31 mouse cellular contexts compared by ENCODE assay signal in the genomic region with DNA sequence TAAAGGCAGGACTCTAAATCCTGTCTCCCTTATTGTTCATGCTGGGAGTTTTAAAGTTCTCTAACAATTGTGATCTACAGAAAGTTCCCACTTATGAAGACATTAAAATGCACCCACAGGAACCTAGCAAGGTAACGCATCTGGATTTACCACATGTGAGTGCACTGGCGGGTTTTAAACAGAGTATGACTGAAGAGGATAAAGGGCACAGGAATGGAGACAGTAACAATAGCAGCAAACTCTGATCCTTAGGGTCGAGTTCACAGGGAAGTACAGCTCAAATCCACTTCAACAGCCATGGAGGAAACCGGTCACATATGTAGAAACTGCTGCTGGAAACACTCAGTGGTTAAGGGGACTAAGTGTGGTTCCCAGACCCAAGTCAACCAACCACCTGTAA. TPM values are rescaled to one million over a fixed set of nuclear protein-coding genes. Genes with fewer than 3 reads are reported as not detected.
A peak's percentile ranks its signal among the peaks of the same experiment; 100 is the strongest.
DNase-seq lines count a peak whose midpoint lies in the region; ATAC-seq and TF ChIP-seq lines count a peak whose summit lies in the region.
"Had no signal": no experiment of that assay in that cellular context is flagged by ENCODE, and none has a peak within 500 bp of the region (broad histone marks: within the 10 kb centered on the region; RNA-seq: fewer than 3 reads in every experiment).

No protein-coding gene starts in this region.

- WGBS in embryonic facial prominence, embryonic 13.5 days, result 79% methylated on average over 4 of the region's 4 CpGs
- 81% methylated on average over 4 of the region's 4 CpGs for WGBS in embryonic facial prominence, embryonic 10.5 days
- WGBS in heart, embryonic 11.5 days (ENCODE audit: insufficient replicate concordance), result 76% methylated on average over 4 of the region's 4 CpGs
- 61% methylated on average over 4 of the region's 4 CpGs for WGBS in heart, embryonic 14.5 days

- ATAC-seq in embryonic facial prominence, embryonic 13.5 days (ENCODE audit: insufficient number of reproducible peaks, insufficient read depth, low FRiP score, low TSS enrichment, low read depth), result no peak
- no peak for ATAC-seq in heart, embryonic 11.5 days (replicated peaks; ENCODE audit: insufficient number of reproducible peaks, low FRiP score, low TSS enrichment)
- no peak for ATAC-seq in heart, embryonic 14.5 days (ENCODE audit: insufficient number of reproducible peaks, insufficient read depth, low FRiP score, low read depth)
- ATAC-seq: forebrain, embryonic 13.5 days; forebrain, embryonic 16.5 days; hindbrain, postnatal 0 days; inflammation-experienced regulatory T-cells, adult 6 months; intestine, embryonic 16.5 days; Patski had no signal

- in situ Hi-C loops in CH12.LX (cut with MboI; ENCODE audit: low pct_ligation_motif_present, low pct_unique_long_range_greater_than_20kb, low sequenced_read_pairs), result loop anchor here (25.0 kb wide), 1 partner anchor 712 kb away; no protein-coding TSS in a partner anchor

- H3K27ac ChIP-seq in embryonic facial prominence, embryonic 13.5 days, result no peak overlapping the region
- H3K27ac ChIP-seq in embryonic facial prominence, embryonic 10.5 days (replicated peaks), result no peak overlapping the region
- 0 out of 2 replicates have a peak overlapping the region, but pooled peaks have one; percentile 3 for H3K27ac ChIP-seq in heart, embryonic 11.5 days (ENCODE audit: low read depth, low read length)
- H3K27ac ChIP-seq in heart, embryonic 14.5 days (replicated peaks in 1 of 2; ENCODE audit: control insufficient read depth in 1 of 2, insufficient read depth in 1 of 2, low read depth in 2 of 2, low read length in 2 of 2), result peak overlapping the region in 1 of 2 experiments; percentile 35; a peak in 2 of 4 replicates
- no peak overlapping the region for H3K27ac ChIP-seq in CH12.LX (ENCODE audit: insufficient read depth, low read depth)
- H3K27ac ChIP-seq: forebrain, embryonic 10.5 days; forebrain, embryonic 13.5 days; gastrocnemius, adult 2 months; hindbrain, embryonic 14.5 days; hindbrain, postnatal 0 days had no signal

- H3K9ac ChIP-seq in embryonic facial prominence, embryonic 13.5 days, result 0 out of 2 replicates have a peak overlapping the region, but pooled peaks have one; percentile 16
- H3K9ac ChIP-seq in heart, embryonic 11.5 days (ENCODE audit: low read depth, low read length), result no peak overlapping the region
- H3K9ac ChIP-seq in heart, embryonic 14.5 days (ENCODE audit: low read length), result peak overlapping the region; percentile 97
- no peak overlapping the region for H3K9ac ChIP-seq in CH12.LX (ENCODE audit: insufficient read depth, low read depth)
- H3K9ac ChIP-seq: forebrain, embryonic 13.5 days; hindbrain, embryonic 14.5 days had no signal

- 0 out of 2 replicates have a peak, but pooled peaks have one; percentile 6 for TF ChIP-seq POLR2A in CH12.LX (IDR thresholded peaks at IDR 0.05; ENCODE audit: low read depth, low read length)

- peaks cover 58% of the 10 kb centered on the region for H3K36me3 ChIP-seq in embryonic facial prominence, embryonic 13.5 days
- H3K36me3 ChIP-seq in embryonic facial prominence, embryonic 10.5 days (replicated peaks), result peaks cover 61% of the 10 kb centered on the region
- peaks cover 32% of the 10 kb centered on the region for H3K36me3 ChIP-seq in heart, embryonic 11.5 days (ENCODE audit: control insufficient read depth, insufficient read depth, low read length)
- H3K36me3 ChIP-seq in heart, embryonic 14.5 days (ENCODE audit: control insufficient read depth, insufficient read depth, low read length), result peaks cover 66% of the 10 kb centered on the region
- H3K36me3 ChIP-seq in CH12.LX (replicated peaks in 1 of 2; ENCODE audit: control insufficient read depth in 1 of 2, insufficient read depth in 1 of 2, low read length in 1 of 2), result peaks cover 44 to 73% of the 10 kb centered on the region in 2 experiments

- TF ChIP-seq CTCF in CH12.LX (conservative IDR thresholded peaks at IDR 0.05 in 1 of 2, IDR thresholded peaks at IDR 0.05 in 1 of 2; ENCODE audit: low read depth in 2 of 2, low read length in 2 of 2), result no peak

- peaks cover 2% of the 10 kb centered on the region; the same call in 1 of the 2 replicates for H3K79me2 ChIP-seq in CH12.LX (replicated peaks; ENCODE audit: control insufficient read depth, extremely low read depth, insufficient read depth, poor library complexity, severe bottlenecking)

- DNase-seq in embryonic facial prominence, embryonic 10.5 days (ENCODE audit: low spot score), result no peak
- DNase-seq in heart, postnatal 14 days, result no peak
- no peak for DNase-seq in heart, adult 9 months (ENCODE audit: low spot score in 2 of 2)
- no peak for DNase-seq in CH12.LX (ENCODE audit: extremely low read depth)
- DNase-seq in adrenal gland, adult (ENCODE audit: inconsistent age in 2 of 2, low spot score in 1 of 2), result no peak
- DNase-seq: cerebellum, adult 11 months; cerebellum, adult 2 months; cerebellum, adult 9-11 months; cerebellum, postnatal 25 days; gastrocnemius, adult 2 months; gastrocnemius, postnatal 14 days; kidney, adult 18-20 months; kidney, adult 9 months had no signal

- intact Hi-C loops in heart, postnatal 14 days (cut with DNase I), result no loop called here

- no peak overlapping the region for H3K4me2 ChIP-seq in embryonic facial prominence, embryonic 13.5 days
- peak overlapping the region; percentile 64 for H3K4me2 ChIP-seq in heart, embryonic 11.5 days
- peak overlapping the region; percentile 71 for H3K4me2 ChIP-seq in heart, embryonic 14.5 days (ENCODE audit: low read length)
- no peak overlapping the region for H3K4me2 ChIP-seq in CH12.LX (ENCODE audit: insufficient read depth, low read depth, poor library complexity, severe bottlenecking)
- H3K4me2 ChIP-seq: forebrain, embryonic 13.5 days; hindbrain, embryonic 14.5 days had no signal

- no peak for TF ChIP-seq RAD21 in CH12.LX (IDR thresholded peaks at IDR 0.05; ENCODE audit: low read depth, low read length)

- no peak overlapping the region for H3K4me3 ChIP-seq in embryonic facial prominence, embryonic 13.5 days
- no peak overlapping the region for H3K4me3 ChIP-seq in embryonic facial prominence, embryonic 10.5 days
- H3K4me3 ChIP-seq in heart, embryonic 11.5 days (ENCODE audit: low read depth, low read length), result no peak overlapping the region
- H3K4me3 ChIP-seq in heart, embryonic 14.5 days (ENCODE audit: control insufficient read depth in 1 of 2, insufficient read depth in 1 of 2, low read depth in 1 of 2, low read length in 2 of 2), result no peak overlapping the region
- no peak overlapping the region for H3K4me3 ChIP-seq in CH12.LX (replicated peaks in 1 of 3; ENCODE audit: low read depth in 2 of 3, low read length in 2 of 3, poor library complexity in 1 of 3)
- H3K4me3 ChIP-seq: forebrain, embryonic 10.5 days; forebrain, embryonic 13.5 days; gastrocnemius, adult 2 months had no signal

- no peak for TF ChIP-seq EP300 in CH12.LX (IDR thresholded peaks at IDR 0.05; ENCODE audit: low read length)

- no peaks in the 10 kb centered on the region for H3K27me3 ChIP-seq in embryonic facial prominence, embryonic 13.5 days
- H3K27me3 ChIP-seq in embryonic facial prominence, embryonic 10.5 days (replicated peaks; ENCODE audit: low read depth, poor library complexity, severe bottlenecking), result no peaks in the 10 kb centered on the region
- no peaks in the 10 kb centered on the region for H3K27me3 ChIP-seq in heart, embryonic 11.5 days (ENCODE audit: control insufficient read depth, insufficient read depth, low read length)
- no peaks in the 10 kb centered on the region for H3K27me3 ChIP-seq in heart, embryonic 14.5 days (ENCODE audit: control insufficient read depth, insufficient read depth, low read length)
- no peaks in the 10 kb centered on the region for H3K27me3 ChIP-seq in CH12.LX (replicated peaks)
- H3K27me3 ChIP-seq: forebrain, embryonic 13.5 days; Patski had no signal

- H3K9me3 ChIP-seq in embryonic facial prominence, embryonic 13.5 days, result no peaks in the 10 kb centered on the region
- H3K9me3 ChIP-seq in embryonic facial prominence, embryonic 10.5 days, result no peaks in the 10 kb centered on the region
- H3K9me3 ChIP-seq in heart, embryonic 11.5 days (replicated peaks; ENCODE audit: control insufficient read depth, low read length), result no peaks in the 10 kb centered on the region
- no peaks in the 10 kb centered on the region for H3K9me3 ChIP-seq in heart, embryonic 14.5 days (ENCODE audit: control insufficient read depth, low read length)
- H3K9me3 ChIP-seq in CH12.LX (replicated peaks; ENCODE audit: low read length), result no peaks in the 10 kb centered on the region
- H3K9me3 ChIP-seq: forebrain, embryonic 10.5 days; forebrain, embryonic 13.5 days; G1E had no signal

- dilution Hi-C loops in CH12.LX (cut with MboI; ENCODE audit: extremely low pct_ligation_motif_present, extremely low pct_unique_long_range_greater_than_20kb, low sequenced_read_pairs), result no loop called here

- peaks cover 17% of the 10 kb centered on the region for H3K4me1 ChIP-seq in embryonic facial prominence, embryonic 13.5 days
- H3K4me1 ChIP-seq in embryonic facial prominence, embryonic 10.5 days, result peaks cover 18% of the 10 kb centered on the region
- peaks cover 12% of the 10 kb centered on the region for H3K4me1 ChIP-seq in heart, embryonic 11.5 days (ENCODE audit: control insufficient read depth, insufficient read depth, low read length)
- peaks cover 3 to 25% of the 10 kb centered on the region in 2 experiments for H3K4me1 ChIP-seq in heart, embryonic 14.5 days (ENCODE audit: control insufficient read depth in 2 of 2, insufficient read depth in 2 of 2, low read length in 2 of 2)
- H3K4me1 ChIP-seq in CH12.LX (ENCODE audit: control insufficient read depth in 1 of 2, insufficient read depth in 2 of 2), result no peaks in the 10 kb centered on the region

RNA-seq across cellular contexts. Expression of a gene that starts 4.1 kb away (rescaled TPM):
- polyA plus RNA-seq in embryonic facial prominence, embryonic 13.5 days (2015; fragmentation: Nextera tagmentation; extraction: Ambion mirVana), result 0.43 TPM in 1 of 2 replicates, not detected in the other
- 0.14 TPM in 1 of 2 replicates, not detected in the other for polyA plus RNA-seq in embryonic facial prominence, embryonic 10.5 days (2016; fragmentation: Nextera tagmentation; extraction: Ambion mirVana)
- polyA plus RNA-seq in heart, embryonic 11.5 days (2014; fragmentation: Nextera tagmentation; extraction: Ambion mirVana), result 49.7 and 54.6 TPM in 2 replicates
- 100 to 1,000 TPM; 247 to 264 TPM for total RNA-seq in heart, postnatal 14 days (2021)
- 80.5 and 84.2 TPM in 2 replicates for polyA plus RNA-seq in heart, embryonic 14.5 days (2014; fragmentation: Nextera tagmentation; extraction: Ambion mirVana)
- total RNA-seq in CH12.LX (2012; rRNA removed) (not detected in 2 replicates), CH12.LX (2014; rRNA removed) (not detected in 2 replicates)
- not detected in 2 replicates for polyA plus RNA-seq in CH12.LX (2012; ENCODE audit: insufficient read length, low read depth)
- total RNA-seq: adrenal gland, adult 2 months; adrenal gland, postnatal 14 days; adrenal gland, postnatal 4 days; common myeloid progenitor, adult 5-6 weeks; G1E; gastrocnemius, postnatal 14 days had no signal
- polyA plus RNA-seq: adrenal gland, adult 2 months; cerebellum, adult 2 months; embryonic facial prominence, embryonic 14.5 days; forebrain, embryonic 10.5 days; forebrain, embryonic 13.5 days; forebrain, embryonic 16.5 days; hindbrain, embryonic 14.5 days; hindbrain, postnatal 0 days; inflammation-experienced regulatory T-cells, adult 6 months; intestine, embryonic 16.5 days; kidney, embryonic 16.5 days; Patski had no signal

RNA-seq across cellular contexts. Expression of a gene that starts 14.4 kb away (rescaled TPM):
- polyA plus RNA-seq in embryonic facial prominence, embryonic 13.5 days (2015; fragmentation: Nextera tagmentation; extraction: Ambion mirVana), result 257 and 258 TPM in 2 replicates
- polyA plus RNA-seq in embryonic facial prominence, embryonic 10.5 days (2016; fragmentation: Nextera tagmentation; extraction: Ambion mirVana), result 350 and 352 TPM in 2 replicates
- polyA plus RNA-seq in heart, embryonic 11.5 days (2014; fragmentation: Nextera tagmentation; extraction: Ambion mirVana), result 211 and 221 TPM in 2 replicates
- total RNA-seq in heart, postnatal 14 days (2021), result 100 to 1,000 TPM; 121 to 137 TPM
- polyA plus RNA-seq in heart, embryonic 14.5 days (2014; fragmentation: Nextera tagmentation; extraction: Ambion mirVana), result 178 and 183 TPM in 2 replicates
- 448 and 469 TPM in 2 replicates for total RNA-seq in CH12.LX (2012; rRNA removed)
- 901 and 1,012 TPM in 2 replicates for total RNA-seq in CH12.LX (2014; rRNA removed)
- 723 and 889 TPM in 2 replicates for polyA plus RNA-seq in CH12.LX (2012; ENCODE audit: insufficient read length, low read depth)

Comparison
In these comparisons a context has a peak if more than half of its experiments do, and no peak if none do; other contexts are left out.
1. H3K9ac ChIP-seq: peak in embryonic facial prominence, embryonic 13.5 days (single experiment) and heart, embryonic 14.5 days (single experiment); none in heart, embryonic 11.5 days (single experiment) and CH12.LX (single experiment).
2. H3K4me2 ChIP-seq: peak in heart, embryonic 11.5 days (single experiment) and heart, embryonic 14.5 days (single experiment); none in embryonic facial prominence, embryonic 13.5 days (single experiment) and CH12.LX (single experiment).
3. RNA of a gene that starts 4.1 kb away (polyA plus RNA-seq): 80.5 to 84.2 TPM in heart, embryonic 14.5 days and 49.7 to 54.6 TPM in heart, embryonic 11.5 days; not detected in CH12.LX, 0.43 TPM in embryonic facial prominence, embryonic 13.5 days and 0.14 TPM in embryonic facial prominence, embryonic 10.5 days; every median in the first group is over 10 times any median in the second.